In the genomic region with DNA sequence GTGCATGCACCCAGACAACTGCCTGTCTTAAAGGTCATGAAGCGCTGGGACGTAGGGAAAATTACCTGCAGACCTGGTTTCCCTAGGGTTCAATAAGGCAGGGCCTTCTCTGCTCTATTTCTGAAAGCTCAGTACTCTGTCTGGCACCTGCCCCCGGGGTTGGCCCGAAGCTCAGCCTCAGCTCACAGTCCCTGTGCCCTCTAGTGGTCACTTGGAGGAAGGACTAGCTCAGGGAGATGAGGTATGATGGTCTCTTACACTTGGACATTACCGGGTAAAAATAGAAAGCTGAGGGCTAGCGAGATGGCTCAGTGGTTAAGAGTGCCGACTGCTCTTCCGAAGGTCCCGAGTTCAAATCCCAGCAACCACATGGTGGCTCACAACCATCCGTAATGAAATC, we compare ENCODE assay signal across 8 mouse cellular contexts. TPM values are rescaled to one million over a fixed set of nuclear protein-coding genes. Genes with fewer than 3 reads are reported as not detected.
DNase-seq lines count a peak whose midpoint lies in the region; ATAC-seq lines count a peak whose summit lies in the region.

No protein-coding gene starts in this region.

- no peak overlapping the region for H3K9ac ChIP-seq in hindbrain, embryonic 12.5 days

- ATAC-seq in hindbrain, embryonic 12.5 days (ENCODE audit: low FRiP score) = peak; percentile 61; the same call in 1 of the 2 replicates

- no peaks in the 10 kb centered on the region for H3K4me1 ChIP-seq in hindbrain, embryonic 12.5 days

- peak; percentile 71 for DNase-seq in Muller cell, postnatal 12 days (ENCODE audit: inconsistent ontology term)
- peak; percentile 86 for DNase-seq in cerebellum, adult 9-10 months
- DNase-seq in frontal cortex, postnatal 14 days (ENCODE audit: low spot score in 2 of 2) = peak; percentile 6 to 42
- peak; percentile 31 to 61 for DNase-seq in layer of hippocampus, postnatal 25 days (ENCODE audit: extremely low spot score in 1 of 2, low spot score in 1 of 2)
- peak; percentile 67 to 77 for DNase-seq in lung, postnatal 4 days
- DNase-seq in retina, postnatal 1 day = peak; percentile 83
- DNase-seq in urinary bladder, postnatal 25 days (ENCODE audit: low spot score) = peak; percentile 61

- H3K27me3 ChIP-seq in hindbrain, embryonic 12.5 days = 0 out of 2 replicates have a peak, but pooled peaks cover 4% of the 10 kb centered on the region

- H3K36me3 ChIP-seq in hindbrain, embryonic 12.5 days = no peaks in the 10 kb centered on the region

- no peak overlapping the region for H3K4me2 ChIP-seq in hindbrain, embryonic 12.5 days (replicated peaks)

- no peaks in the 10 kb centered on the region for H3K9me3 ChIP-seq in hindbrain, embryonic 12.5 days (replicated peaks)

- no peak overlapping the region for H3K4me3 ChIP-seq in hindbrain, embryonic 12.5 days

- H3K27ac ChIP-seq in hindbrain, embryonic 12.5 days = no peak overlapping the region

- WGBS in hindbrain, embryonic 12.5 days = 12% methylated on average over 10 of the region's 10 CpGs

RNA-seq across cellular contexts. Expression of gene Usp7, which starts 23.0 kb away (rescaled TPM):
- polyA plus RNA-seq in hindbrain, embryonic 12.5 days (2016; fragmentation: Nextera tagmentation; extraction: Ambion mirVana) = 32.1 and 34.9 TPM in 2 replicates
- total RNA-seq in layer of hippocampus, postnatal 25 days (2021) = 100 to 1,000 TPM; 132 to 156 TPM

Comparison
In these comparisons a context has a peak if more than half of its experiments do, and no peak if none do; other contexts are left out.
1. DNase-seq: peak in every context shown above with its lines; median percentile 86 in cerebellum, adult 9-10 months; 83 in retina, postnatal 1 day; 72 in lung, postnatal 4 days; 71 in Muller cell, postnatal 12 days; 61 in urinary bladder, postnatal 25 days; 46 in layer of hippocampus, postnatal 25 days; 24 in frontal cortex, postnatal 14 days.